Mouse (Mus musculus): ENCODE measurements at regions not wholly inside any gene's neighbourhood (a gene's known extent, or its start where the extent isn't known, plus 50 kb on each side); places are given as distances from the start of the nearest gene placed in this dataset.

DNA sequence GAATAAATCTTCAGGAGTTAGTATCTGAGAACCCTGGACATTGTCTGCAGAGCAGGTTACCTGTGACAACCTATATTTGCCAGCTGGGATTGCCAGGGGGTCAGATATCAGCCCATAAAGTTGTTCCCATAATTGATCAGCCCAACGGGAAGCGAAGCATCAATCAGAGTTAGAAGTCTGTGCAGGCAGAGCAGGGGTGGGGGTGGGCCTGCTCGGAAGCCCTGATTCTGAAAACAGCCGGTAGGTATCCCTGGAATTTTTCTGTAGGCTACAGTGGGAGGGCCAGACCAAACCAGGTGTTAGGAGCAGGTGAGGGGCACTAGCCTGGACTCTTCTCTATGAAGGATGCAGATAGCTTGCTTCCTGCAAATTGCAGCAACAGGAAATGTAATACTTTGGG, 427.2 kb downstream of the Wdr11 start:
- no peak overlapping the region for H3K9ac ChIP-seq (replicated peaks)
- H3K27ac ChIP-seq: no peak overlapping the region
- no peaks in the 10 kb centered on the region for H3K36me3 ChIP-seq (replicated peaks; ENCODE audit: control insufficient read depth, insufficient read depth, low read depth)
- no peak overlapping the region for H3K4me2 ChIP-seq (ENCODE audit: low read depth)
- H3K9me3 ChIP-seq (ENCODE audit: control insufficient read depth, low read length): no peaks in the 10 kb centered on the region
- no peak for DNase-seq (ENCODE audit: low read depth in 3 of 3, low spot score in 3 of 3)
- no peak overlapping the region for H3K4me3 ChIP-seq (ENCODE audit: insufficient read depth in 1 of 2, low read depth in 2 of 2, low read length in 2 of 2)
- TF ChIP-seq EP300 (IDR thresholded peaks at IDR 0.05; ENCODE audit: low read depth) (no peak), CTCF (IDR thresholded peaks at IDR 0.05; ENCODE audit: low read depth) (no peak)
- H3K27me3 ChIP-seq (ENCODE audit: control insufficient read depth, insufficient read depth, low read length): no peaks in the 10 kb centered on the region
- 43% methylated on average over 4 of the region's 4 CpGs for WGBS (ENCODE audit: insufficient replicate concordance)
- ATAC-seq (ENCODE audit: insufficient read depth): no peak
- no peaks in the 10 kb centered on the region for H3K4me1 ChIP-seq (replicated peaks; ENCODE audit: control insufficient read depth in 2 of 2, insufficient read depth in 2 of 2, low read length in 1 of 2)

DNA sequence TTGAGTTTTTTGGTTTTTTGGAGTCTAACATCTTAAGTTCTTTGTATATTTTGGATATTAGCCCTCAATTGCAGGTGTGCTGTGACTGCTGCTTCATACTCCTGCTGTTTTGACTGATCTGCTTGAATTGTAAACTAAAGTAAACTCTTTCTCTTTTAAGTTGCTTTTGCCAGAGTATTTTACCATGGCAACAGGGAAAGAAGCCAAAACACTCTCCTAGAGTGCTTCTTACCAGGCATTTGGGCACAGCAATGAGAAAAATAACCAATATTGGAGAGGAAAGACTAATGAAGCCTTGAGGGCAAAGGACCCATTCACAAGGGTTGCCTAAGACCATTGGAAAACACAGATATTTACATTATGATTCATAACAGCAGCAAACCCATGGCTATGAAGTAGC, 437.3 kb downstream of the Wdr11 start:
- Histone ChIP-seq H3K27me3 (ENCODE audit: control insufficient read depth, insufficient read depth, low read length) (no peaks in the 10 kb centered on the region), H3K4me1 (replicated peaks; ENCODE audit: control insufficient read depth in 2 of 2, insufficient read depth in 2 of 2, low read length in 1 of 2) (no peaks in the 10 kb centered on the region), H3K27ac (no peak overlapping the region), H3K36me3 (replicated peaks; ENCODE audit: control insufficient read depth, insufficient read depth, low read depth) (no peaks in the 10 kb centered on the region), H3K9me3 (ENCODE audit: control insufficient read depth, low read length) (no peaks in the 10 kb centered on the region), H3K4me3 (ENCODE audit: insufficient read depth in 1 of 2, low read depth in 2 of 2, low read length in 2 of 2) (no peak overlapping the region), H3K9ac (replicated peaks) (no peak overlapping the region), H3K4me2 (ENCODE audit: low read depth) (no peak overlapping the region)
- ATAC-seq (ENCODE audit: insufficient read depth) (no peak), DNase-seq (ENCODE audit: low read depth in 3 of 3, low spot score in 3 of 3) (no peak)
- TF ChIP-seq EP300 (IDR thresholded peaks at IDR 0.05; ENCODE audit: low read depth): no peak
- no peak for TF ChIP-seq CTCF (IDR thresholded peaks at IDR 0.05; ENCODE audit: low read depth)

DNA sequence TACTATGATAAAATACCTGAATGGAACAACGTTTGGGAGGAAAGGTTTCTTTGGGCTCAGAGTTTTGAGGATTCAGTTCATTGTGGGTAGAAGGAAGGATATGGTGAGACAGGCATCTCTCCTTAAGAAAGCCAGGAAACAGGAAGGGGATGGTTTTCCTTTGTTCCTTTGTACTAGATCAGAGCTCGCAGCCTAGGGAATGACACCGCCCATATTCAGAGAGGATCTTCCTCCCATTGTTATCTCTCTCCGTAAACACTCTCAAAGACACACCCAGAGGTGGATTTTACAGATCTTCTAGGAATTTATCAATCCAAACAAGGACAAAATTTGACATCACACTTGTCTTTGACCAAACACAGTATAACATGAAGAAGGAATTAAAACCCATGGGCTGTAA, 439.0 kb downstream of the Wdr11 start:
- TF ChIP-seq CTCF (IDR thresholded peaks at IDR 0.05; ENCODE audit: low read depth) (no peak), EP300 (IDR thresholded peaks at IDR 0.05; ENCODE audit: low read depth) (no peak)
- Histone ChIP-seq H3K27me3 (ENCODE audit: control insufficient read depth, insufficient read depth, low read length) (no peaks in the 10 kb centered on the region), H3K36me3 (replicated peaks; ENCODE audit: control insufficient read depth, insufficient read depth, low read depth) (no peaks in the 10 kb centered on the region), H3K27ac (no peak overlapping the region), H3K4me1 (replicated peaks; ENCODE audit: control insufficient read depth in 2 of 2, insufficient read depth in 2 of 2, low read length in 1 of 2) (no peaks in the 10 kb centered on the region), H3K9ac (replicated peaks) (no peak overlapping the region), H3K9me3 (ENCODE audit: control insufficient read depth, low read length) (no peaks in the 10 kb centered on the region), H3K4me2 (ENCODE audit: low read depth) (no peak overlapping the region), H3K4me3 (ENCODE audit: insufficient read depth in 1 of 2, low read depth in 2 of 2, low read length in 2 of 2) (no peak overlapping the region)
- no peak for DNase-seq (ENCODE audit: low read depth in 3 of 3, low spot score in 3 of 3)
- 50% methylated on average over 4 of the region's 4 CpGs for WGBS (ENCODE audit: insufficient replicate concordance)
- ATAC-seq (ENCODE audit: insufficient read depth): no peak

DNA sequence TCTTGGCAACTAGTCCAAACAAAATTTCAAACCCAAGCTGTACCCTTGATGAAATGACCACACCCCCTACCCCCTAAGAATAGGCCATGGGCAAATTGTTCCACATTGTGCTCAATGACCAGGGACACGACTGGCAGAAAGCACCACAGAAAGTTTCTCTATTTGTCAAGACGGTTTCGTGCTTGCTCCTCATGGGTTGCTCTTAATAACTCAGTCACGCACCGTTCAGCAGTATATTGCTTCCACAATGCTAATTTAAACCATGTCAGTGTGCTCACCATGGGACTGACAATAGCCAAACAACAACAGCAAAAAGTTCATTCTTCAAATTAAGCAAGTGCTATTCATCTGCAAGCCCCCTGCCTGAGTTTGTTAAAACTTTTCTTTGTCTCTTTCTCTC, 444.6 kb downstream of the Wdr11 start:
- H3K4me2 ChIP-seq (ENCODE audit: low read depth): no peak overlapping the region
- H3K4me3 ChIP-seq (ENCODE audit: insufficient read depth in 1 of 2, low read depth in 2 of 2, low read length in 2 of 2): no peak overlapping the region
- no peaks in the 10 kb centered on the region for H3K36me3 ChIP-seq (replicated peaks; ENCODE audit: control insufficient read depth, insufficient read depth, low read depth)
- no peak for DNase-seq (ENCODE audit: low read depth in 3 of 3, low spot score in 3 of 3)
- no peak overlapping the region for H3K27ac ChIP-seq
- H3K27me3 ChIP-seq (ENCODE audit: control insufficient read depth, insufficient read depth, low read length): no peaks in the 10 kb centered on the region
- no peaks in the 10 kb centered on the region for H3K9me3 ChIP-seq (ENCODE audit: control insufficient read depth, low read length)
- H3K4me1 ChIP-seq (replicated peaks; ENCODE audit: control insufficient read depth in 2 of 2, insufficient read depth in 2 of 2, low read length in 1 of 2): 0 out of 4 replicates have a peak, but pooled peaks cover 0 to 2% of the 10 kb centered on the region in 2 experiments
- no peak overlapping the region for H3K9ac ChIP-seq (replicated peaks)
- no peak for ATAC-seq (ENCODE audit: insufficient read depth)
- TF ChIP-seq EP300 (IDR thresholded peaks at IDR 0.05; ENCODE audit: low read depth) (no peak), CTCF (IDR thresholded peaks at IDR 0.05; ENCODE audit: low read depth) (no peak)
- WGBS (ENCODE audit: insufficient replicate concordance): 62% methylated on average over 5 of the region's 5 CpGs

DNA sequence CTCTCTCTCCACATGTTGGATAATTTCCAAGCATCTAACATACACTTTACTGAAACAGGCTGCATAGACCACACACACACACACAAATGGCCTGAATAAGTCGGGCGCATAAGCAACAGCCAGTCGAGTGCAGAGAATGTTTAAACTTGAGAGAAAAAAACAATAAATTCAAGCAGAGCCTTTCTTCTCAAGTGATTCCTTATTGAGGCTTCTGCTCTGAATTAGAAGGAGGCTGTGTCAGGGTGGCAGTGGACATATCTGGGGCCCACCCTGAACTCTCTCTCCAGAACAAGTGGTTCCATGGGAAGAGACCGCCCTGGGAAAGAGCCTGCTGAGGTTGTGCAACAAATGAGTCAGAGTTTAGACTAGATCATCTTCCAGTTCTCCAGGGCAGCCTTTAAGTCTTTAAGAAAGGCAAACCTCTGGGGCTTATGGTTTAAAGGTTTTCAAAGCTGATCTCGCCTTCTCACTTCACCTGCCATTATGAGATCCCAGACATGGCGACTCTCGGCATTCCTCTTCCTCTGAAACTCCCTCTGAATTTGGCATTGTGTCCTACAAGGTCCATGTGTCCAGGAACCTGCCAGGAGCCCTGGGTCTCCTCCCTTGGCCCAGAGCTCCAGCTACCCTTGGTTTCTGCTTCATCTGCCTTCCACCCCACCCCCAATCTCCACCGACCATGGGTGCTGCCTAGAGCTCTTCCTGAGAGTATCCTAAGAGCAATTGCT, 445.3 kb downstream of the Wdr11 start:
- Histone ChIP-seq H3K4me2 (ENCODE audit: low read depth) (no peak overlapping the region), H3K9ac (replicated peaks) (no peak overlapping the region), H3K4me3 (ENCODE audit: insufficient read depth in 1 of 2, low read depth in 2 of 2, low read length in 2 of 2) (no peak overlapping the region), H3K9me3 (ENCODE audit: control insufficient read depth, low read length) (no peaks in the 10 kb centered on the region), H3K27me3 (ENCODE audit: control insufficient read depth, insufficient read depth, low read length) (no peaks in the 10 kb centered on the region), H3K4me1 (replicated peaks; ENCODE audit: control insufficient read depth in 2 of 2, insufficient read depth in 2 of 2, low read length in 1 of 2) (0 out of 4 replicates have a peak, but pooled peaks cover 0 to 2% of the 10 kb centered on the region in 2 experiments), H3K27ac (no peak overlapping the region), H3K36me3 (replicated peaks; ENCODE audit: control insufficient read depth, insufficient read depth, low read depth) (no peaks in the 10 kb centered on the region)
- ATAC-seq (ENCODE audit: insufficient read depth) (no peak), DNase-seq (ENCODE audit: low read depth in 3 of 3, low spot score in 3 of 3) (no peak)
- 62% methylated on average over 8 of the region's 8 CpGs for WGBS (ENCODE audit: insufficient replicate concordance)
- no peak for TF ChIP-seq CTCF (IDR thresholded peaks at IDR 0.05; ENCODE audit: low read depth)
- no peak for TF ChIP-seq EP300 (IDR thresholded peaks at IDR 0.05; ENCODE audit: low read depth)
